Mouse (Mus musculus): ENCODE data around the gene Olfr985.

- no peak for TF ChIP-seq GATA1 (IDR thresholded peaks at IDR 0.05; ENCODE audit: borderline replicate concordance, low read length)
- no peak for TF ChIP-seq FLI1 (IDR thresholded peaks at IDR 0.05; ENCODE audit: low read length)
These were observed 9.5 kb upstream of the Olfr985 start for GRCm38 (mm10) chr9:40139484-40139883.

All from megakaryocyte, embryonic 14.5 days (primary cell).